Mouse (Mus musculus) ES-Bruce4 (cell line): ENCODE results near the gene Tnrc6c. TPM values are rescaled to one million over a fixed set of nuclear protein-coding genes. Genes with fewer than 3 reads are reported as not detected.

Experiments used
- H3K27ac ChIP-seq: 2 replicates; pipeline ENCODE4 v1.5.1; 2012; ENCODE audit warnings: low read length, inconsistent platforms; ENCODE audit not compliant: insufficient read depth
- H3K27me3 ChIP-seq: 2 replicates; pipeline ENCODE4 v1.6.1; 2012; ENCODE audit warnings: mild to moderate bottlenecking, low read length, inconsistent platforms; ENCODE audit not compliant: control insufficient read depth, poor library complexity, insufficient read depth, severe bottlenecking
- H3K36me3 ChIP-seq: 2 replicates; pipeline ENCODE4 v1.6.1; 2012; ENCODE audit warnings: inconsistent platforms, mild to moderate bottlenecking, low read length, moderate library complexity; ENCODE audit not compliant: control insufficient read depth, poor library complexity, insufficient read depth, severe bottlenecking
- H3K4me1 ChIP-seq: one replicate; pipeline ENCODE4 v1.8.1; 2011; ENCODE audit warnings: low read length; ENCODE audit not compliant: control insufficient read depth, insufficient read depth
- H3K4me3 ChIP-seq: 2 replicates; pipeline ENCODE4 v1.5.1; 2011; ENCODE audit warnings: low read depth, mild to moderate bottlenecking, low read length
- H3K9ac ChIP-seq: 2 replicates; pipeline ENCODE4 v1.6.1; 2012; ENCODE audit warnings: low read depth, mild to moderate bottlenecking, inconsistent platforms; ENCODE audit not compliant: poor library complexity, severe bottlenecking
- H3K9me3 ChIP-seq: replicated peaks from 2 replicates; pipeline ENCODE4 v1.6.1; 2012; ENCODE audit warnings: mild to moderate bottlenecking, low read length, inconsistent platforms; ENCODE audit not compliant: control insufficient read depth, poor library complexity, insufficient read depth, severe bottlenecking
- CTCF ChIP-seq: IDR thresholded peaks from one replicate; pipeline ENCODE4 v1.8.1; 2011; ENCODE audit warnings: low read depth, low read length
- EP300 ChIP-seq: IDR thresholded peaks from 2 replicates; pipeline ENCODE4 v1.6.1; 2011; ENCODE audit warnings: low read depth, low read length; ENCODE audit not compliant: insufficient read depth
- POLR2A ChIP-seq: IDR thresholded peaks from one replicate; pipeline ENCODE4 v1.8.1; 2011; ENCODE audit warnings: low read length; ENCODE audit not compliant: insufficient read depth
- polyA plus RNA-seq: library from polyadenylated mRNA; stranded (reverse); fragments of >200 nt; gene quantifications from 2 replicates; pipeline ENCODE4 v1.2.4, GENCODE M21; 2011; ENCODE audit warnings: low read depth; ENCODE audit not compliant: missing spikeins, insufficient read depth, insufficient read length

The Tnrc6c gene
- polyA plus RNA-seq, 1 experiment, result 28.6 TPM

DNA sequence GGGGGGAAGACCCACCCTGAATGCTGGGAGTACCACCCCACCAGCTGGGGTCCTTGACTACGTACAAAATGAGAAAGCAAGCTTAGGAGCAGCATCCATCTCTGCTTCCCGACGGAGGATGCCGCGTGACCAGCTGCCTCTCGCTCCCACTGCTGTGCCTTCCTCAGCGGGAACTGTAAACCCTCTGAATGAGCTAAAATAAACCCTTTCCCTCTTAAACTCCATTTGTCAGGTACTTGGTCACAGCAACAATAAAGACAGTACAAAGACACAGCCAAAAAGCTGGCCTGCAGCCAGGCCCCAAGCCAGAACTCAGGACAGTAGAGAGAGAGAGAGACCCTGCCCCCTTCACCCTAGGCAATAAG, 115.6 kb downstream of the Tnrc6c start:
- peaks cover 13% of the 10 kb centered on the region for H3K4me1 ChIP-seq
- H3K27me3 ChIP-seq, result no peaks in the 10 kb centered on the region
- H3K9me3 ChIP-seq, result no peaks in the 10 kb centered on the region
- TF ChIP-seq CTCF, result no peak
- no peak for TF ChIP-seq POLR2A
- no peak for TF ChIP-seq EP300
- H3K4me3 ChIP-seq, result no peak overlapping the region
- H3K9ac ChIP-seq, result no peak overlapping the region
- no peak overlapping the region for H3K27ac ChIP-seq
- no peaks in the 10 kb centered on the region for H3K36me3 ChIP-seq

DNA sequence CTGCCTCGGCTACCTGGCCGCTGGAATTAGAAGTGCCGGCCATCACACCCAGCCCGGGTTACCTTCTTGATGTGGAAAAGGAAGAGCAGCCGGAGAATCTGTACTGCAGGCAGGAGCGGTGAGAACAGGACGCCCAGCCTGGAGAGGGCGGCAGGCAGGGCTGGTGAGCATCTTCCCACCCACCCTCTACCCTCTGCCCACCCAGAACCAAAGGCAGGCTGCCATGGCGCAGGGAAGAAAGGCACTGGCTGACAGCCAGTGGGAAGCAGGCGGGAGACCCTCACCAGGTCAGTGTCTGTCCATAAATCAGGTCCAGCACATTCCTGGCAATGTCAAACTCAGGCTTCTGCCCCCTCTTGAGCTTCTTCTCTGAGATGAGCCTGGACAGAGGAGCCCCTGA, 116.3 kb downstream of the Tnrc6c start:
- Histone ChIP-seq H3K36me3 (no peaks in the 10 kb centered on the region), H3K9me3 (no peaks in the 10 kb centered on the region)
- TF ChIP-seq POLR2A (no peak), EP300 (no peak), CTCF (no peak)

DNA sequence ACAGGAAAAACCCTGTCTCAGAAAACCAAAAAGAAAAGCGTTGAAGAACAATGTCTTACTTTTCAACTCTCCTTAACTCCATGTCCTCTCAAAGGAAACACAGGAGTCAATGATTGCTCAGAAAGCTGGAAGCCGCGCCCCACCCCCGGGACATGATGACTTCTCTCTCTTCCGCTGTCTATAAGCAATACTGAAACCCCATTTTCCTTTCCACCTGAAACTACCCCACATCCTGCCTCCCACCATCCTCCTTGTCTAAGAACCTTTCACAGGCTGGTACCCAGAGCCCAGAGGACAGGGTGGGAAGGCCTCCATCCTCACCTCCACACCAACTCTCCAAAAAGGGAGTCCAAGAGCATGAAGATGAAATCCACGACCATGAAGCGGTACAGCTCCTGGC, 118.3 kb downstream of the Tnrc6c start:
- Histone ChIP-seq H3K9ac (no peak overlapping the region), H3K27me3 (no peaks in the 10 kb centered on the region), H3K36me3 (no peaks in the 10 kb centered on the region), H3K27ac (no peak overlapping the region), H3K9me3 (no peaks in the 10 kb centered on the region), H3K4me3 (no peak overlapping the region), H3K4me1 (peaks cover 3% of the 10 kb centered on the region)
- TF ChIP-seq CTCF, result no peak

More for the DNA sequence above, 116.3 kb downstream of the Tnrc6c start:
- peaks cover 7% of the 10 kb centered on the region for H3K4me1 ChIP-seq
- no peak overlapping the region for H3K4me3 ChIP-seq
- no peak overlapping the region for H3K27ac ChIP-seq
- H3K27me3 ChIP-seq, result no peaks in the 10 kb centered on the region
- no peak overlapping the region for H3K9ac ChIP-seq

DNA sequence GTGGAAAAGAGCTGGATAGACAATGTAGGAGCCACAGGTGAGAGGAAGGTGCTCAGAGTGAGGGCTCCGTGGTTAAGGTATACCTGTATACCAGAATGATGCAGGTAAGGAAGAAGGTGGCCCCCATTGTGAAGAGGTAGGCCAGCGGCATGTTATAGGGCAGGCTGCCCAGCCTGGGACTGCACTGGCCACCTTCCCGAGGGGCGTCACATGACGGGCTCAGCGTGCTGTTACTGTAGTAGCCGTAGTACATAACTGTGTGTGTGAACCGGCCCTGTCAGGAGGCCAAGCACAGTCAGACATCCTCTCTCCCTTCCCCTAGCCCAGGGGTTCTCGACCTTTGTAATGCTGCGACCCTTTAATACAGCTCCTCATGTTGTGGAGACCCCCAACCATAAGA, 120.8 kb downstream of the Tnrc6c start:
- Histone ChIP-seq H3K27me3 (no peaks in the 10 kb centered on the region), H3K4me1 (peaks cover 4% of the 10 kb centered on the region), H3K9me3 (no peaks in the 10 kb centered on the region), H3K36me3 (no peaks in the 10 kb centered on the region), H3K9ac (no peak overlapping the region), H3K27ac (no peak overlapping the region), H3K4me3 (no peak overlapping the region)
- TF ChIP-seq CTCF (no peak), POLR2A (no peak), EP300 (no peak)

DNA sequence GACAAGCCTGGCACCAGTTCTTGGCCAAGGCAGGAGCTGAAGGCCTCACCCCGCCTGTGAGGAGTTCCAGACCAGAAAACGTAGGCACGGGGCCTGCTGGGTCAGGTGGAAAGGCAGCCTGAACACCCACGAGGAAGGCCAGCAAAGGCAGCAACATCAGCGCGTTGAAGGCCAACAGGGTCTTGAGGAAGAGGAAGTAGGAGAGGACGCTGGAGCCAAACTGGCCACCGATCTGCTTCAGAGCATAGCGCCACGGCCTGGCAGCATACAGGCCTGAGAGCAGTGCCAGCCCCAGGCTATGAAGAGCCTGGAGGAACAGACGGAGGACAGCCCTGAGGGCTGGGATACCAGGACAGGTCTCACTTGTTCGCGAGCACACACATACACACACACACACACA, 121.5 kb downstream of the Tnrc6c start:
- Histone ChIP-seq H3K36me3 (no peaks in the 10 kb centered on the region), H3K4me3 (no peak overlapping the region), H3K27me3 (no peaks in the 10 kb centered on the region), H3K4me1 (peaks cover 4% of the 10 kb centered on the region), H3K27ac (no peak overlapping the region), H3K9me3 (no peaks in the 10 kb centered on the region), H3K9ac (no peak overlapping the region)
- no peak for TF ChIP-seq POLR2A
- no peak for TF ChIP-seq CTCF
- TF ChIP-seq EP300, result no peak

DNA sequence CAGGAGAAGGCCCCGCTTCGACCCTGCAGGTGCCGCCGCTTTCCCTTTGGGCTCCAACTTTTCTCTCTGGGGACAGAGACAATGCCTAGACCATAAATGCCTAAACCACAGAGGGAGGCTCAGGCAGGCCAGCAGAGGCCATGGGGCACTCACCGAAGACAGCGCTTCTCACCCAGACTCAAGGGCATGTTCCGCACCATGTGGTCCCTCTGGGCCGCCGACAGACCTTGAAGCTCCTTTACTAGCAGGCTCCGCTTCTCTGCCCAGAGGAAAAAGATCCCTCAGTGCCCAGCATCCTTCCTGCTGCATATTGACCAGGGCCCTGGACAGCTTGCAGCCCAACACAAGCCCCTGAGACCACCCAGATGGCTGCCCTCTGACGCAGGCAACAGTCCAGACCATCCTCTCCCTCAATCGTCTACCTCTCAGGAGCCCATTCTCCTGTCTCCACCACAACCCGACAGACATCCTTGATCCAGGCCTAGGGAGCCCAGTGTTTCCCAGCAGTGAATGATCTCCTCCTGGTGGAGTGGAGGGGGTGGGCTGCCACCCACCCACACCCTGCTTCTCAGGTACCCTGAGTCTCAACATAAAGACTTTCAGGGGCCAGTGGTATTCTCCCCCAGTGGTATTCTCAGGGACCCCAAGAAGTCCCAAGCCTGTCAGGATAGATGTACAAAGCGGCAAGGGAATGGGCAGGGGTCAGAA, 122.2 kb downstream of the Tnrc6c start:
- no peaks in the 10 kb centered on the region for H3K27me3 ChIP-seq
- H3K4me1 ChIP-seq, result peaks cover 4% of the 10 kb centered on the region
- no peak overlapping the region for H3K4me3 ChIP-seq
- H3K9ac ChIP-seq, result no peak overlapping the region
- no peaks in the 10 kb centered on the region for H3K36me3 ChIP-seq
- H3K9me3 ChIP-seq, result no peaks in the 10 kb centered on the region
- TF ChIP-seq EP300 (no peak), POLR2A (no peak), CTCF (no peak)
- no peak overlapping the region for H3K27ac ChIP-seq
